Mouse (Mus musculus) C2C12 (cell line): Measurements from ENCODE around the gene Zfp609. TPM values are rescaled to one million over a fixed set of nuclear protein-coding genes. Genes with fewer than 3 reads are reported as not detected.
"Not testable (repeated sequence)": the region's sequence is repeated elsewhere in the genome, so short reads cannot be mapped to it uniquely, and the experiment has no call there.

Source experiments
- H3K27me3 ChIP-seq: one replicate; pipeline ENCODE4 v1.6.1; 2011; ENCODE audit not compliant: control insufficient read depth, insufficient read depth, insufficient read length
- H3K36me3 ChIP-seq: one replicate; pipeline ENCODE4 v1.6.1; 2011; ENCODE audit not compliant: control insufficient read depth, insufficient read depth
- H3K4me3 ChIP-seq: one replicate; pipeline ENCODE4 v1.5.1; 2011; ENCODE audit warnings: mild to moderate bottlenecking, control low read depth; ENCODE audit not compliant: poor library complexity, insufficient read depth, severe bottlenecking
- H3K79me2 ChIP-seq: one replicate; pipeline ENCODE4 v1.6.1; 2011; ENCODE audit not compliant: control insufficient read depth, insufficient read depth
- H3K79me3 ChIP-seq: one replicate; pipeline ENCODE4 v1.6.1; 2011; ENCODE audit warnings: low read depth, control low read depth
- H3ac ChIP-seq: one replicate; pipeline ENCODE3; 2011; ENCODE audit warnings: low read depth; ENCODE audit not compliant: control insufficient read depth, insufficient read length
- CEBPB ChIP-seq: IDR thresholded peaks from one replicate; pipeline ENCODE4 v1.6.1; 2011; ENCODE audit warnings: low read depth, mild to moderate bottlenecking, control low read depth, moderate library complexity
- CTCF ChIP-seq: IDR thresholded peaks from one replicate; pipeline ENCODE4 v1.5.1; 2011; ENCODE audit not compliant: control insufficient read depth, insufficient read depth, insufficient read length
- FOSL1 ChIP-seq: IDR thresholded peaks from one replicate; pipeline ENCODE4 v1.8.0; 2011; ENCODE audit warnings: mild to moderate bottlenecking, low read length; ENCODE audit not compliant: poor library complexity, insufficient read depth, severe bottlenecking
- MAX ChIP-seq: IDR thresholded peaks from one replicate; pipeline ENCODE4 v1.6.1; 2011; ENCODE audit warnings: mild to moderate bottlenecking, control low read depth
- MYOD1 ChIP-seq: IDR thresholded peaks from one replicate; pipeline ENCODE4 v1.6.1; 2011; ENCODE audit warnings: low read depth; ENCODE audit not compliant: control insufficient read depth, insufficient read length
- MYOG ChIP-seq: IDR thresholded peaks from one replicate; pipeline ENCODE4 v1.6.1; 2011; ENCODE audit not compliant: control insufficient read depth, insufficient read length; ENCODE audit errors: extremely low read depth
- USF1 ChIP-seq: IDR thresholded peaks from one replicate; pipeline ENCODE4 v1.6.1; 2011; ENCODE audit warnings: low read depth, mild to moderate bottlenecking, control low read depth, moderate library complexity
- polyA plus RNA-seq: library from polyadenylated mRNA; unstranded; fragments of >200 nt; fragmentation: generic; extraction: Trizol; gene quantifications from one replicate; pipeline ENCODE4 v1.2.1, GENCODE M21; 2012; ENCODE audit warnings: missing spikeins

The Zfp609 gene
- polyA plus RNA-seq, 1 experiment, result 8.4 TPM

GRCm38 (mm10) chr9:65787829-65788344 lies 39.5 kb downstream of the Zfp609 start:
- Histone ChIP-seq H3K79me2 (peaks cover 78% of the 10 kb centered on the region), H3K4me3 (no peak overlapping the region)
- TF ChIP-seq USF1 (no peak), CEBPB (no peak), CTCF (no peak), MAX (no peak), FOSL1 (no peak), MYOD1 (no peak), MYOG (no peak)

DNA sequence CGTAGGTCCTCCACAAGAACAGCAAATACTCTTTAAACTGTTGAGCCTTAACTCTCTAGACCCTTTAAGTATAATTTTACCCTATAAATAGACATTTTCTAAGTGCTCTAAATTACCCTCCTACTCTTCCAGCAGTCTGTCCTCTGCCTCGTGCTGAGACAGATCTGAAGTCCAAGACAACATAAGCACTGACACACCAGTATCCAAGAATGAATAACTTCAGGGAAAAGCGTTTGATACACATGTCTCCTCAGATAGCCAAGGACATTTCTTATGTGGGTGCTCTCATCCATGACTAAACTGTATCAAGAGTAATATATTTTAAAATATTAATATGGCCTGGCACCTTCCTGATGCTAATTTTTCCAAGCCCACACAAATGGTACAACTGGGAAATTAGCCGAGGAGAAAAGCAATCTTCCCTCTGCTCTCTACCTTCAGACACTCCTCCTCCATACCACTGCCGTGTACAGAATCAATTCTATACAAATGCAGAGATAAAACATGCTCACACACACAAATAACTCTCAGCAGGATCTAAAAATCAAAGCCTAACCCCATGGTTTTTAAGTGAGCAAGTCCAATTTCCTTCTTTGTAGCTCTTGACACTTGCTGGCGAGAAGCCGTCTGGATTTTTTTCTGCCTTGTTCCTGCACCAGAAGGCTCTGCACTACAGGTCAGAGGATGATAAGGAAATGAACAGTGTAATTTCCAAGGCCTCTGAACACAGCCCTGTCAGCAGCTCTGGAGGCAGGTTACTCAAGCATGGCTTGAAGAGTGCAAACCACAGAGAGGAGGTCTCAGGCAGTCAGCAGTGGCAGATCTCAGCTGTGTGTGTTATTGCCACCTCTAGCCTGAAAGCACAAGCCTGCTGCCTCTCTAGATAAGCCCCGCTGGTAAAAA lies 40.2 kb downstream of the Zfp609 start:
- no peak overlapping the region for H3ac ChIP-seq
- H3K27me3 ChIP-seq, result no peaks in the 10 kb centered on the region
- H3K36me3 ChIP-seq, result peaks cover 4% of the 10 kb centered on the region
- peaks cover 78% of the 10 kb centered on the region for H3K79me2 ChIP-seq
- no peak for TF ChIP-seq FOSL1
- TF ChIP-seq MYOD1, result no peak
- TF ChIP-seq USF1, result no peak
- no peak for TF ChIP-seq CTCF
- no peak for TF ChIP-seq MYOG
- no peak for TF ChIP-seq CEBPB
- no peak for TF ChIP-seq MAX
- peaks cover 47% of the 10 kb centered on the region for H3K79me3 ChIP-seq
- no peak overlapping the region for H3K4me3 ChIP-seq

More at GRCm38 (mm10) chr9:65787829-65788344, 39.5 kb downstream of the Zfp609 start:
- Histone ChIP-seq H3K36me3 (peaks cover 4% of the 10 kb centered on the region), H3ac (no peak overlapping the region), H3K79me3 (peaks cover 43% of the 10 kb centered on the region), H3K27me3 (no peaks in the 10 kb centered on the region)

DNA sequence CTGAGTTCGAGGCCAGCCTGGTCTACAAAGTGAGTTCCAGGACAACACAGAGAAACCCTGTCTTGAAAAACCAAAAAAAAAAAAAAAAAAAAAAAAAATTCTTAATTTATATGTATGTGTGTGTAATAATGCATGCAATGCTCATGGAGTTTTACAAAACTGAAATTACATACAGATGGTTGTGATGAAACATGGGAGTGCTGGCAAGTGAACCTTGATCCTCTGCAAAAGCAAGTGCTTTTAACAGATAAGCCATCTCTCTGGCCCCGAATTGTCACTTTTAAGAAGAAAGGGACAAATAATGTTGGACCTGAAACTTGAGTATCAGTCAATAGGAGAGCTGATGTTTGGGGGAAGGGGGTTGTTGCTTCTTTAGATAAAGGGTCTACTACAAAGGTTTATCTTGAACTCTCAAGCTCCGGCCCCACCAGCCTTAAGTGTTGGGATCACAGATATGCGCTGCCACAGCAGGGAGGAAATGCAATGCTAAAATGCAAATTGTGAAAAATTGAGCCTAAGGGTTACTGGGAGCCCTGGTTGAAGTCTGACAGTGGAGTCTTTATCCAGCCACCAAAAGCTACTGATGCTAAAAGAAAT lies 41.5 kb downstream of the Zfp609 start:
- no peaks in the 10 kb centered on the region for H3K27me3 ChIP-seq
- H3K79me3 ChIP-seq, result peaks cover 46% of the 10 kb centered on the region
- H3ac ChIP-seq, result no peak overlapping the region
- peaks cover 4% of the 10 kb centered on the region for H3K36me3 ChIP-seq
- no peak overlapping the region for H3K4me3 ChIP-seq
- peaks cover 76% of the 10 kb centered on the region for H3K79me2 ChIP-seq
- TF ChIP-seq USF1 (no peak), MYOD1 (no peak), FOSL1 (no peak), MYOG (no peak), CEBPB (no peak)

DNA sequence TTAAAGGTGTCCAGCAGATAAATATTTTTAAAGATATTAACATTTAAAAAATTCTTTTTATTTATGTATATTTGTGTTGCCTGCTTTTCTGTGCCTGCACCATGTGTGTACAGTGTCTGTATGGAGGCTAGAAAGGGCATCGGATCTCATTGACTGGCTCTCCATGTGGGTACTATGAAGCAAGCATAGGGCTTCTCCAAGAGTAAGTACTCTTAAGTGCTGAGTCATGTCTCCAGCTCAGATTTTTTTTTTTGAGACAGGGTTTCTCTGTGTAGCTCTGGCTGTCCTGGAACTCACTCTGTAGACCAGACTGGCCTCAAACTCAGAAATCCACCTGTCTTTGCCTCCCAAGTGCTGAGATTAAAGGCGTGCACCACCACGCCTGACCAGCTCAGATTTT lies 47.7 kb downstream of the Zfp609 start:
- H3ac ChIP-seq, H3K27me3 ChIP-seq, H3K4me3 ChIP-seq, H3K36me3 ChIP-seq: not testable (repeated sequence)
- Histone ChIP-seq H3K79me2 (peaks cover 73% of the 10 kb centered on the region), H3K79me3 (peaks cover 38% of the 10 kb centered on the region)

DNA sequence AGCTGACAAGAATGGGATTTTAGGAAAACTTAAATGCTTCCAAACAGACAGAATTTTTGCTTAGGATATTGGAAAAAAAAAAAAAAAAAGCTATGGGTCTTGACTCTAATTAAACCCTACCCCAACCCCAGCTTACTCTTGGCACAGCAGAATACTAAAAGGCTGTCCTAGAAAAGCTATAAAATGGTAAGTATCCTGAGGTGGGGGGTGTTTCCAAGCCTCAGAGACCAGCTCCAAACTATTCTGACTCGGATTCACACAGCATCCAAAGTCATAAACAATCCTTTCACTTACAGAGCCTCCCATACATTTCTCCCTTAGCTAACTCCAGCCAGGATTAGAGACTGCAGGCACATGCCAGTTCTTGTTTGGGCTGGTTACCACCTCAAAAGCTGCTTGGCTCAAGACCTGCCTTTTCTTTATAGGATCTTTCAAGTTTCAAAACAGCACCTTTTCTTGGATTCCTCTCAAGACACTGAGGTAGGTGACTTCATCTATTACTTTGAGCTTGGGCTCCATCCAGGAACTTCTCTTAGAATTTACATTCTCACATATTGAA lies 50.4 kb downstream of the Zfp609 start:
- Histone ChIP-seq H3K4me3 (no peak overlapping the region), H3K79me2 (peaks cover 79% of the 10 kb centered on the region), H3ac (no peak overlapping the region), H3K27me3 (no peaks in the 10 kb centered on the region), H3K36me3 (no peaks in the 10 kb centered on the region), H3K79me3 (peaks cover 39% of the 10 kb centered on the region)
- TF ChIP-seq MYOD1, result no peak
- TF ChIP-seq MAX, result no peak
- no peak for TF ChIP-seq FOSL1
- TF ChIP-seq MYOG, result no peak
- no peak for TF ChIP-seq CEBPB
- no peak for TF ChIP-seq USF1
- TF ChIP-seq CTCF, result no peak

GRCm38 (mm10) chr9:65776137-65776872 lies 51.1 kb downstream of the Zfp609 start:
- no peak overlapping the region for H3K4me3 ChIP-seq
- no peaks in the 10 kb centered on the region for H3K27me3 ChIP-seq
- peaks cover 39% of the 10 kb centered on the region for H3K79me3 ChIP-seq
- H3K79me2 ChIP-seq, result peaks cover 81% of the 10 kb centered on the region
- no peaks in the 10 kb centered on the region for H3K36me3 ChIP-seq
- no peak overlapping the region for H3ac ChIP-seq
- TF ChIP-seq MAX (no peak), MYOG (no peak), FOSL1 (no peak), MYOD1 (no peak), USF1 (no peak), CTCF (no peak), CEBPB (no peak)
